Mouse (Mus musculus): ENCODE results near the gene 1700001J03Rik. TPM values are rescaled to one million over a fixed set of nuclear protein-coding genes. Genes with fewer than 3 reads are reported as not detected.

Gene 1700001J03Rik
- polyA plus RNA-seq, 1 experiment from 2014 or later = 0.36 TPM

GRCm38 (mm10) chr5:146150454-146150853 lies 34.6 kb downstream of the 1700001J03Rik start:
- no peaks in the 10 kb centered on the region for H3K36me3 ChIP-seq (ENCODE audit: insufficient read depth, low read length)
- H3K4me2 ChIP-seq (replicated peaks; ENCODE audit: low read depth, low read length) = no peak overlapping the region
- TF ChIP-seq CTCF (IDR thresholded peaks at IDR 0.05) (no peak), EP300 (IDR thresholded peaks at IDR 0.05) (no peak)
- no peak for ATAC-seq
- no peaks in the 10 kb centered on the region for H3K27me3 ChIP-seq (replicated peaks; ENCODE audit: insufficient read depth, low read length)
- DNase-seq (ENCODE audit: low spot score) = no peak
- no peak overlapping the region for H3K27ac ChIP-seq (ENCODE audit: low read length)
- no peaks in the 10 kb centered on the region for H3K9me3 ChIP-seq (ENCODE audit: low read length)
- no peak overlapping the region for H3K4me3 ChIP-seq (ENCODE audit: low read depth, low read length)
- no peak overlapping the region for H3K9ac ChIP-seq (replicated peaks; ENCODE audit: low read depth)
- 57% methylated on average over 3 of the region's 3 CpGs for WGBS
- H3K4me1 ChIP-seq (ENCODE audit: insufficient read depth, low read depth, low read length) = no peaks in the 10 kb centered on the region

GRCm38 (mm10) chr5:146147903-146148302 lies 37.2 kb downstream of the 1700001J03Rik start:
- Histone ChIP-seq H3K4me3 (ENCODE audit: low read depth, low read length) (no peak overlapping the region), H3K27me3 (replicated peaks; ENCODE audit: insufficient read depth, low read length) (no peaks in the 10 kb centered on the region), H3K9me3 (ENCODE audit: low read length) (no peaks in the 10 kb centered on the region), H3K27ac (ENCODE audit: low read length) (no peak overlapping the region), H3K4me1 (ENCODE audit: insufficient read depth, low read depth, low read length) (no peaks in the 10 kb centered on the region), H3K4me2 (replicated peaks; ENCODE audit: low read depth, low read length) (no peak overlapping the region), H3K36me3 (ENCODE audit: insufficient read depth, low read length) (no peaks in the 10 kb centered on the region), H3K9ac (replicated peaks; ENCODE audit: low read depth) (no peak overlapping the region)
- WGBS = 20% methylated on average over 2 of the region's 2 CpGs
- ATAC-seq (no peak), DNase-seq (ENCODE audit: low spot score) (no peak)
- no peak for TF ChIP-seq CTCF (IDR thresholded peaks at IDR 0.05)
- no peak for TF ChIP-seq EP300 (IDR thresholded peaks at IDR 0.05)

Other genes with a start within 250 kb of the 1700001J03Rik start
- gene Cyp3a25, start 175.7 kb downstream of the 1700001J03Rik start, polyA plus RNA-seq (2015; fragmentation: Nextera tagmentation; extraction: Ambion mirVana) = 0.08 TPM in 1 of 2 replicates, not detected in the other
- not detected in 2 replicates for gene Cyp3a59, start 106.0 kb downstream of the 1700001J03Rik start, polyA plus RNA-seq (2015; fragmentation: Nextera tagmentation; extraction: Ambion mirVana)
- not detected in 2 replicates for gene Gm5565, start 24.8 kb downstream of the 1700001J03Rik start, polyA plus RNA-seq (2015; fragmentation: Nextera tagmentation; extraction: Ambion mirVana)
- gene Gm6309, start 14.6 kb downstream of the 1700001J03Rik start, polyA plus RNA-seq (2015; fragmentation: Nextera tagmentation; extraction: Ambion mirVana) = not detected in 2 replicates
- gene Rnf6, start 36.3 kb upstream of the 1700001J03Rik start, polyA plus RNA-seq (2015; fragmentation: Nextera tagmentation; extraction: Ambion mirVana) = 42.6 and 44.9 TPM in 2 replicates
- 12.1 and 12.4 TPM in 2 replicates for gene Cdk8, start 45.9 kb upstream of the 1700001J03Rik start, polyA plus RNA-seq (2015; fragmentation: Nextera tagmentation; extraction: Ambion mirVana)
- gene Wasf3, start 199.7 kb upstream of the 1700001J03Rik start, polyA plus RNA-seq (2015; fragmentation: Nextera tagmentation; extraction: Ambion mirVana) = 0.31 and 0.37 TPM in 2 replicates

All from lung, postnatal 0 days (tissue).